Comparison of ENCODE assay signal across 25 mouse cellular contexts in the genomic region with DNA sequence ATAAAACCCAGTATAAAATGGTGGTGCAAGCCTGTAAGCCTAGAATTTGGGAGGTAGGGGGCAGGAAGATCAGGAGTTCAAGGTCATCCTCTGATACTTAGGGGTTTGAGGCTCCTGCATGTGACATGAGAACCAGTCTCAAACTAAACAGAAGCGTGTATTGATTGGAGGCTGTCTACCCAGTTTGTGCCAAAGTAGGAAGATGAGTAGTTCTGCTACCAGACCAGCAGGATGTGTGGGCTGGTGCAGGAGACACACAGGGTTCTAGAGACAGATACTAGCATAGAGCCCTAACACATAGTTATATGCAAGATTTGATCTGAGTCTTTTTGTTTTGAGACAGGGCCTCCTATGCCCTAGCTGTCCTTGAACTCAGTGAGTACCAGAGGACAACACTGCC. TPM values are rescaled to one million over a fixed set of nuclear protein-coding genes. Genes with fewer than 3 reads are reported as not detected.
A peak's percentile ranks its signal among the peaks of the same experiment; 100 is the strongest.
DNase-seq lines count a peak whose midpoint lies in the region; ATAC-seq and TF ChIP-seq lines count a peak whose summit lies in the region.
"Had no signal": no experiment of that assay in that cellular context is flagged by ENCODE, and none has a peak within 500 bp of the region (broad histone marks: within the 10 kb centered on the region; RNA-seq: fewer than 3 reads in every experiment).

No protein-coding gene starts in this region.

- no peaks in the 10 kb centered on the region for H3K27me3 ChIP-seq in liver, adult 2 months (ENCODE audit: control insufficient read depth, insufficient read depth, low read length)
- H3K27me3 ChIP-seq in liver, embryonic 12.5 days (replicated peaks), result no peaks in the 10 kb centered on the region
- H3K27me3 ChIP-seq: CH12.LX; forebrain, embryonic 13.5 days; heart, embryonic 13.5 days; hindbrain, embryonic 12.5 days; hindbrain, embryonic 15.5 days; intestine, embryonic 15.5 days; Patski had no signal

- no peak overlapping the region for H3K27ac ChIP-seq in liver, adult 2 months (replicated peaks; ENCODE audit: insufficient read depth, low read depth, low read length)
- H3K27ac ChIP-seq in liver, embryonic 12.5 days, result no peak overlapping the region
- H3K27ac ChIP-seq: forebrain, embryonic 10.5 days; forebrain, embryonic 13.5 days; heart, adult 2 months; heart, embryonic 10.5 days; heart, embryonic 13.5 days; hindbrain, embryonic 12.5 days; hindbrain, embryonic 15.5 days; intestine, embryonic 15.5 days had no signal

- no peaks in the 10 kb centered on the region for H3K36me3 ChIP-seq in liver, adult 2 months (ENCODE audit: control insufficient read depth, insufficient read depth, low read length)
- H3K36me3 ChIP-seq in liver, embryonic 12.5 days, result no peaks in the 10 kb centered on the region
- H3K36me3 ChIP-seq: forebrain, embryonic 10.5 days; heart, embryonic 10.5 days; heart, embryonic 13.5 days; hindbrain, embryonic 12.5 days; intestine, embryonic 15.5 days had no signal

- 25% methylated on average over 1 of the region's 1 CpGs for WGBS in liver, adult 2 months
- WGBS in liver, embryonic 12.5 days (ENCODE audit: insufficient replicate concordance), result 82% methylated on average over 1 of the region's 1 CpGs

- no peak for TF ChIP-seq POLR2A in liver, adult 2 months (IDR thresholded peaks at IDR 0.05; ENCODE audit: extremely low read depth, insufficient read depth, low read length)

- intact Hi-C loops in heart, postnatal 14 days (cut with DNase I), result loop anchor here (5.0 kb wide), 2 partner anchors 47 to 78 kb away; no protein-coding TSS in a partner anchor

- H3K4me1 ChIP-seq in liver, adult 2 months (ENCODE audit: control insufficient read depth, insufficient read depth, low read length), result peaks cover 35% of the 10 kb centered on the region
- no peaks in the 10 kb centered on the region; the same call in 1 of the 2 replicates for H3K4me1 ChIP-seq in liver, embryonic 12.5 days

- no peak overlapping the region for H3K4me3 ChIP-seq in liver, adult 2 months (ENCODE audit: insufficient read depth, low read depth, low read length)
- no peak overlapping the region for H3K4me3 ChIP-seq in liver, embryonic 12.5 days
- H3K4me3 ChIP-seq: forebrain, embryonic 10.5 days; forebrain, embryonic 13.5 days; heart, adult 2 months; heart, embryonic 10.5 days; heart, embryonic 13.5 days; hindbrain, embryonic 12.5 days; hindbrain, embryonic 15.5 days; intestine, embryonic 15.5 days had no signal

- no peak overlapping the region for H3K4me2 ChIP-seq in liver, embryonic 12.5 days
- H3K4me2 ChIP-seq: forebrain, embryonic 13.5 days; heart, embryonic 13.5 days; hindbrain, embryonic 12.5 days; hindbrain, embryonic 15.5 days; intestine, embryonic 15.5 days had no signal

- TF ChIP-seq CTCF in liver, adult 2 months (IDR thresholded peaks at IDR 0.05; ENCODE audit: low read depth, low read length), result peak; percentile 5; the same call in 1 of the 2 replicates

- H3K79me2 ChIP-seq in liver, adult 2 months (ENCODE audit: control insufficient read depth, insufficient read depth, low read length), result peaks cover 16% of the 10 kb centered on the region

- ATAC-seq in liver, embryonic 12.5 days, result no peak
- ATAC-seq in activated CD4-positive, CD25-positive, alpha-beta regulatory T cell, adult 4 months, result peak; percentile 47
- ATAC-seq: forebrain, embryonic 13.5 days; forebrain, embryonic 16.5 days; intestine, embryonic 15.5 days; Patski had no signal

- peak; percentile 51 for DNase-seq in heart, adult 11 months
- DNase-seq in heart, postnatal 14 days, result no peak
- DNase-seq in liver, adult 2 months (ENCODE audit: extremely low read depth, low read depth, low spot score), result peak; percentile 49
- DNase-seq in cerebellum, adult 9-10 months, result no peak
- no peak for DNase-seq in cerebellum, postnatal 10 days
- DNase-seq: adrenal gland, adult 2 months; adrenal gland, postnatal 14 days; cerebellum, adult 11 months; cerebellum, adult 2 months; cerebellum, postnatal 14 days; gastrocnemius, postnatal 25 days; heart, adult 2 months had no signal

- H3K9ac ChIP-seq in liver, adult 2 months (ENCODE audit: low read depth, low read length), result no peak overlapping the region
- no peak overlapping the region for H3K9ac ChIP-seq in liver, embryonic 12.5 days
- H3K9ac ChIP-seq: forebrain, embryonic 13.5 days; heart, embryonic 13.5 days; hindbrain, embryonic 12.5 days; hindbrain, embryonic 15.5 days; intestine, embryonic 15.5 days had no signal

- no peaks in the 10 kb centered on the region for H3K9me3 ChIP-seq in liver, embryonic 12.5 days (replicated peaks)
- H3K9me3 ChIP-seq: forebrain, embryonic 10.5 days; forebrain, embryonic 13.5 days; G1E; heart, embryonic 10.5 days; heart, embryonic 13.5 days; hindbrain, embryonic 12.5 days; hindbrain, embryonic 15.5 days; intestine, embryonic 15.5 days had no signal

RNA-seq across cellular contexts. Expression of a gene that starts 9.1 kb away (rescaled TPM):
- total RNA-seq in heart, postnatal 14 days (2021), result 1 to 10 TPM; 6.4 to 7.1 TPM
- total RNA-seq in liver, adult 2 months (2014; rRNA removed), result 13.1 and 16.0 TPM in 2 replicates
- 5.2 and 5.5 TPM in 2 replicates for polyA plus RNA-seq in liver, adult 2 months (2012; rRNA removed)
- polyA plus RNA-seq in liver, embryonic 12.5 days (2016; fragmentation: Nextera tagmentation; extraction: Ambion mirVana), result 9.3 and 10.2 TPM in 2 replicates
- polyA plus RNA-seq in activated CD4-positive, CD25-positive, alpha-beta regulatory T cell, adult 4 months (2017; shearing (Covaris generic)), result 10 to 100 TPM; 46.7 to 50.3 TPM

Comparison
In these comparisons a context has a peak if more than half of its experiments do, and no peak if none do; other contexts are left out.
1. DNase-seq: peak in heart, adult 11 months (single experiment) and liver, adult 2 months (single experiment); none in heart, postnatal 14 days (0 of 2), cerebellum, adult 9-10 months (single experiment) and cerebellum, postnatal 10 days (0 of 2).